9 mouse cellular contexts compared by ENCODE assay signal in the genomic region with DNA sequence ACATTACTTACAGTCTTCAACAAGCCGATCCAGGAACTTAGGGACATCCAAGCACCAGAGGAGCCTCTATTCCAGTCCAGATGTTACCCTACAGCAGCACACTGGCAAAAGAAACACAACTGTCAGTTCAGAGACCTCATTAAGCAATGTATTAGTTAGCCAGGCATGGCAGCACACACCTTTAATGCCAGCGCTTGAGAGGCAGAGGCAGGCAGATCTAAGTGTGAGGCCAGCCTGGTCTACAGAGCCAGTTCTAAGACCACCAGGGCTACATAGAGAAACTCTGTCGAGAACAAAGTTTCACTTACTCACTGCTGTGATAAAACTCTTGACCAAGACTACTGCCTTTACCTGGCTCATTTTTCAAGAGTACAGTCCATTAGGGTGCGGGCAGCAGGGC. TPM values are rescaled to one million over a fixed set of nuclear protein-coding genes. Genes with fewer than 3 reads are reported as not detected.
DNase-seq lines count a peak whose midpoint lies in the region; ATAC-seq and TF ChIP-seq lines count a peak whose summit lies in the region.
"Had no signal": no experiment of that assay in that cellular context is flagged by ENCODE, and none has a peak within 500 bp of the region (broad histone marks: within the 10 kb centered on the region; RNA-seq: fewer than 3 reads in every experiment).

A gene (minus strand): TSS at position 101 of the 400 bp plus-strand sequence.

- no peak within 1 kb of the TSS for H3K9ac ChIP-seq in forebrain, embryonic 16.5 days (replicated peaks; ENCODE audit: low read depth, low read length)
- H3K9ac ChIP-seq in hindbrain, embryonic 13.5 days, result no peak within 1 kb of the TSS
- H3K9ac ChIP-seq in midbrain, embryonic 15.5 days, result no peak within 1 kb of the TSS
- H3K9ac ChIP-seq: liver, embryonic 15.5 days had no signal

- no peaks in the 10 kb centered on the region for H3K9me3 ChIP-seq in forebrain, embryonic 16.5 days (ENCODE audit: control insufficient read depth, low read length)
- H3K9me3 ChIP-seq in hindbrain, embryonic 13.5 days, result no peaks in the 10 kb centered on the region
- H3K9me3 ChIP-seq in midbrain, embryonic 15.5 days, result no peaks in the 10 kb centered on the region
- H3K9me3 ChIP-seq: liver, embryonic 15.5 days had no signal

- H3K4me1 ChIP-seq in forebrain, embryonic 16.5 days (replicated peaks; ENCODE audit: control insufficient read depth, insufficient read depth, low read length), result no peaks in the 10 kb centered on the region
- H3K4me1 ChIP-seq in hindbrain, embryonic 13.5 days (replicated peaks), result 0 out of 2 replicates have a peak, but pooled peaks cover 5% of the 10 kb centered on the region
- no peaks in the 10 kb centered on the region for H3K4me1 ChIP-seq in midbrain, embryonic 15.5 days
- H3K4me1 ChIP-seq: liver, embryonic 15.5 days had no signal

- no peak within 1 kb of the TSS for H3K4me3 ChIP-seq in left cerebral cortex, adult 2 months
- H3K4me3 ChIP-seq in forebrain, embryonic 16.5 days (replicated peaks; ENCODE audit: low read length), result no peak within 1 kb of the TSS
- H3K4me3 ChIP-seq in hindbrain, embryonic 13.5 days, result no peak within 1 kb of the TSS
- no peak within 1 kb of the TSS for H3K4me3 ChIP-seq in midbrain, embryonic 15.5 days
- H3K4me3 ChIP-seq: liver, embryonic 15.5 days had no signal

- no peaks in the 10 kb centered on the region for H3K36me3 ChIP-seq in forebrain, embryonic 16.5 days (ENCODE audit: control insufficient read depth, insufficient read depth)
- peaks cover 12% of the 10 kb centered on the region; the same call in 1 of the 2 replicates for H3K36me3 ChIP-seq in hindbrain, embryonic 13.5 days
- H3K36me3 ChIP-seq in midbrain, embryonic 15.5 days (replicated peaks), result no peaks in the 10 kb centered on the region
- H3K36me3 ChIP-seq: liver, embryonic 15.5 days had no signal

- H3K27ac ChIP-seq in left cerebral cortex, adult 2 months, result no peak within 1 kb of the TSS
- H3K27ac ChIP-seq in forebrain, embryonic 16.5 days (ENCODE audit: low read length), result no peak within 1 kb of the TSS
- no peak within 1 kb of the TSS for H3K27ac ChIP-seq in hindbrain, embryonic 13.5 days
- H3K27ac ChIP-seq in midbrain, embryonic 15.5 days, result no peak within 1 kb of the TSS
- H3K27ac ChIP-seq: liver, embryonic 15.5 days had no signal

- WGBS in forebrain, embryonic 16.5 days, result 96% methylated on average over 4 of the region's 4 CpGs
- 100% methylated on average over 4 of the region's 4 CpGs for WGBS in hindbrain, embryonic 13.5 days
- 94% methylated on average over 4 of the region's 4 CpGs for WGBS in midbrain, embryonic 15.5 days

- no peak for DNase-seq in left cerebral cortex, adult 2 months (ENCODE audit: extremely low spot score in 1 of 2, low spot score in 2 of 2)
- no peak for DNase-seq in left cerebral cortex, adult 11 months (ENCODE audit: low spot score)
- no peak for DNase-seq in thymus, postnatal 25 days
- no peak for DNase-seq in urinary bladder, postnatal 10 days (ENCODE audit: low spot score)
- DNase-seq in ovary, postnatal 10 days (ENCODE audit: low spot score), result no peak

- no peaks in the 10 kb centered on the region for H3K27me3 ChIP-seq in forebrain, embryonic 16.5 days (replicated peaks; ENCODE audit: control insufficient read depth, insufficient read depth, low read length)
- no peaks in the 10 kb centered on the region for H3K27me3 ChIP-seq in hindbrain, embryonic 13.5 days
- H3K27me3 ChIP-seq in midbrain, embryonic 15.5 days (replicated peaks), result no peaks in the 10 kb centered on the region
- H3K27me3 ChIP-seq: liver, embryonic 15.5 days had no signal

- no peak within 1 kb of the TSS for H3K4me2 ChIP-seq in forebrain, embryonic 16.5 days (ENCODE audit: low read length)
- no peak within 1 kb of the TSS for H3K4me2 ChIP-seq in hindbrain, embryonic 13.5 days
- H3K4me2 ChIP-seq in midbrain, embryonic 15.5 days, result no peak within 1 kb of the TSS
- H3K4me2 ChIP-seq: liver, embryonic 15.5 days had no signal

- intact Hi-C loops in left cerebral cortex, adult 2 months (cut with DNase I), result no loop called here

- TF ChIP-seq CTCF in left cerebral cortex, adult 2 months (IDR thresholded peaks at IDR 0.05), result no peak

- no peak for ATAC-seq in forebrain, embryonic 16.5 days
- no peak for ATAC-seq in hindbrain, embryonic 13.5 days (ENCODE audit: low FRiP score)
- ATAC-seq in midbrain, embryonic 15.5 days (replicated peaks), result no peak

RNA-seq across cellular contexts. Expression of the gene that starts here (rescaled TPM):
- total RNA-seq in left cerebral cortex, adult 2 months (2021), result 10 to 100 TPM; 96.2 to 96.3 TPM
- polyA plus RNA-seq in forebrain, embryonic 16.5 days (2015; fragmentation: Nextera tagmentation; extraction: Ambion mirVana), result 15.7 and 19.6 TPM in 2 replicates
- polyA plus RNA-seq in hindbrain, embryonic 13.5 days (2015; fragmentation: Nextera tagmentation; extraction: Ambion mirVana), result 29.5 and 33.8 TPM in 2 replicates
- polyA plus RNA-seq in midbrain, embryonic 15.5 days (2015; fragmentation: Nextera tagmentation; extraction: Ambion mirVana), result 31.2 and 31.5 TPM in 2 replicates
